Mouse (Mus musculus): ENCODE data around the gene Ino80d. TPM values are rescaled to one million over a fixed set of nuclear protein-coding genes. Genes with fewer than 3 reads are reported as not detected.
"Not testable (repeated sequence)": the region's sequence is repeated elsewhere in the genome, so short reads cannot be mapped to it uniquely, and the experiment has no call there.

Ino80d gene
- polyA plus RNA-seq (2016; fragmentation: Nextera tagmentation; extraction: Ambion mirVana), result 9.6 and 12.3 TPM in 2 replicates

DNA sequence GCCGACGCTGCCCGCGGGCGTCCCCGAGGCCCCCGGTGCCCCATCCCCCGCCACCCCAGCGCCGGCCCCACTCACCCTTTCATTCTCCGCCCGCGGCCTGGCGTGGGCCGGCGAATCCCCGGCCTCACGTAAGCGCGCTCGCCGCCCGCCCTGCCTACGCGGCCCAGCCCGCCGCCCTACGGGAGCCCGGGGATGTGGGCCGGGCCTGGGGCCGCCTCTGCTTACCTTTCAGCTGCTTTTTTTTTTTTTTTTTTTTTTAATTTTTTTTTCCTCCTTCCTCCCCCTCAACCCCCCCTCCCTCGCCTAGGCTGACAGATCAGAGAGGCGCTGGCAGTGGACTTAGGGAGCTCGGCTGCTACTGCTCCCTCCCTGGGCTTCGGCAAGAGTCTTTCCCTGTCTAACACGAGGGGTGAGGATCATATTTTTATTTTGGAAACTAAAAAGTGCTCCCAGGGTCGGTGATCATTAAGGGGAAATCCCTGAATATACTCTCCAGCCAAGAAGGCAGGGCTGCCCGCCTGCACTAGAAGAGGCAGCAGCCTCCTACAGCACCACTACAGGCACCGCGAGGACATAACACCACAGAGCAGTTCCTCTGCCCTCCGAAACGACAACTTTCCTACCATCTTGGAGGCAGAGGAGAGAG is at the start of gene Ino80d:
TSS of gene Ino80d (minus strand) at position 532 of the 646 bp plus-strand sequence.
- Histone ChIP-seq H3K36me3 (peaks cover 20% of the 10 kb centered on the region), H3K27me3 (ENCODE audit: insufficient read depth, poor library complexity, severe bottlenecking) (no peaks in the 10 kb centered on the region), H3K27ac (peak within 1 kb of the TSS; percentile 100), H3K4me1 (replicated peaks) (peaks cover 46% of the 10 kb centered on the region), H3K9me3 (no peaks in the 10 kb centered on the region), H3K4me3 (peak within 1 kb of the TSS; percentile 97)
- WGBS, result under 1% methylated on average over 37 of the region's 42 CpGs
- DNase-seq (ENCODE audit: low spot score), result peak; percentile 85

DNA sequence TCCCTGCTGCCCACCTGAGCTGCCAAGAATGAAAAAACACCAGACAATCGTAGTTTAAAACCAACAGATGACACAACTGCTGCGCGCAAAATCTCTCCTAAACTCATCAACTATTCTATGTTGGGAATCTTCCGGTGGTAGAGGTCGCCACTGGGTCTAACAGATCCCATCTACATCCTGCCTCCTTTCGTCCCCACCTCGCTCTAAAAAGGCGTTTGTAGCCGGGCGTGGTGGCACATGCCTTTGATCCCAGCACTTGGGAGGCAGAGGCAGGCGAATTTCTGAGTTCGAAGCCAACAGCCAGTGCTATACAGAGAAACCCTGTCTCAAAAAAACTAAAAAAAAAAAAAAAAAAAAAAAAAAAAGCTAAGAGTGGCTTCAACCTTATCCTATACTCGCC is 25.8 kb upstream of the Ino80d start:
- H3K27ac ChIP-seq, result no peak overlapping the region
- H3K4me1 ChIP-seq (replicated peaks), result peaks cover 6% of the 10 kb centered on the region; the same call in 1 of the 2 replicates
- H3K27me3 ChIP-seq (ENCODE audit: insufficient read depth, poor library complexity, severe bottlenecking), result no peaks in the 10 kb centered on the region
- WGBS, result 94% methylated on average over 13 of the region's 13 CpGs
- H3K36me3 ChIP-seq, result peaks cover 67% of the 10 kb centered on the region
- DNase-seq (ENCODE audit: low spot score), result no peak
- no peaks in the 10 kb centered on the region for H3K9me3 ChIP-seq
- H3K4me3 ChIP-seq, result no peak overlapping the region

DNA sequence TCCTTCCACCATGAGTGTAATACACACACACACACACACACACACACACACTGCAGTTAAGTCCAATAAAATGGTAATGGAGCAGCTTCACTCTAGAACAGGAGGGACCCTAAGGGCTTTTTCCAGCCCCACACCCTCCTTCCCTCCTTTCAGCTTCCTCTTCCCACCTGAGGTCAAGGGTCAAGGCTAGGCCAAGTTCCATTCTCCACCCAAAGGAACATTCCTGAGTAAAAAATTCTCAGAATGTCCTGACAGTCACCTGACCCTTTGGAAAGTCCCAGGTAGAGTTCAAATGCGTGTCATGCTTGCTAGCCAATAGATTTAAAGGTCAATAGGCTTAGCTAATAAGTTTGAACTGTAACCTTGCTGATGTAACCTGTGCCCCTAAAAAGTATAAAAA is 24.1 kb upstream of the Ino80d start:
- not testable (repeated sequence) for H3K27ac ChIP-seq; DNase-seq (ENCODE audit: low spot score); H3K4me3 ChIP-seq; H3K9me3 ChIP-seq; H3K27me3 ChIP-seq (ENCODE audit: insufficient read depth, poor library complexity, severe bottlenecking); H3K4me1 ChIP-seq (replicated peaks)
- peaks cover 50% of the 10 kb centered on the region for H3K36me3 ChIP-seq
- 92% methylated on average over 1 of the region's 1 CpGs for WGBS

DNA sequence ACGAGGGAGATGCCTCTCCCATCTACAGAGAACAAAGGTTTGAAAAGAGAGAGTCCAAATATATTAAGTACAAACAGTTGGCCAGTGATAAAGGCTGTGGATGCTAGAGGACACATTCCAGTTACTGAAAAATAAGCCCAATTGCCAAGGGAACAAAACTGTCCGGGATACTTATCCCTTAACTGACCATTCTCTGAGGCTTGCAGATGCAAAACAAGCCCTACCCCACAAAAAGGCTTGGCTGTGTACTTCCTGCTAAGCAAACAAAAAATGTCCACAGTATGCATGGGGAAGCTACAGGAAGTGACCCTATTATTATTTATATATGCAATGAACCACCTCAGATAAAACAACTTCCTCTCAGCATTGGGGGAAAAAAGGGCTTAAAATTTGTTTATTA is 23.5 kb upstream of the Ino80d start:
- H3K4me3 ChIP-seq, result no peak overlapping the region
- H3K36me3 ChIP-seq, result peaks cover 44% of the 10 kb centered on the region
- H3K4me1 ChIP-seq (replicated peaks), result peaks cover 6% of the 10 kb centered on the region; the same call in 1 of the 2 replicates
- no peaks in the 10 kb centered on the region for H3K9me3 ChIP-seq
- no peak for DNase-seq (ENCODE audit: low spot score)
- 84% methylated on average over 2 of the region's 2 CpGs for WGBS
- H3K27ac ChIP-seq, result no peak overlapping the region
- no peaks in the 10 kb centered on the region for H3K27me3 ChIP-seq (ENCODE audit: insufficient read depth, poor library complexity, severe bottlenecking)

DNA sequence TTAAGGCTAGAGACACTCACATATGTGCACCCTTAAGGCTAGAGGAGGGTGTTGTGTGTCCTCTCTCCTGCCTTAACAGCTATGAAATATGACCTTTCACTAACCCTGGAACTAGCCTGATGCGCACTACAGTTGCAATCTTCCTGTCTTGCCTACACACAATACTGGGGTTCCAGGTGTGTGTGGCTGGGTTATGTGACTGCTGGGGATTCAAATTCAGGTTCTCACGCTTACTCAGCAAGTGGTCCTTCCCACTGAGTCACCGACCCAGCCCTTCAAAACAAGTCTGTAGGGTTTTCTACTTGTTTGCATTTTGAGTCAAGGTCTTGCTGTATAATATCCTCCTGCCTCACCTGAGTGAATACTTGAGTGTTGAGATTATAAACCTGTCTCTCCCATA is 20.1 kb upstream of the Ino80d start:
- WGBS, result 82% methylated on average over 3 of the region's 3 CpGs
- H3K27ac ChIP-seq, result no peak overlapping the region
- DNase-seq (ENCODE audit: low spot score), result no peak
- H3K4me3 ChIP-seq, result no peak overlapping the region
- H3K27me3 ChIP-seq (ENCODE audit: insufficient read depth, poor library complexity, severe bottlenecking), result no peaks in the 10 kb centered on the region
- no peaks in the 10 kb centered on the region for H3K9me3 ChIP-seq
- H3K4me1 ChIP-seq (replicated peaks), result peaks cover 15% of the 10 kb centered on the region
- H3K36me3 ChIP-seq, result peaks cover 11% of the 10 kb centered on the region

DNA sequence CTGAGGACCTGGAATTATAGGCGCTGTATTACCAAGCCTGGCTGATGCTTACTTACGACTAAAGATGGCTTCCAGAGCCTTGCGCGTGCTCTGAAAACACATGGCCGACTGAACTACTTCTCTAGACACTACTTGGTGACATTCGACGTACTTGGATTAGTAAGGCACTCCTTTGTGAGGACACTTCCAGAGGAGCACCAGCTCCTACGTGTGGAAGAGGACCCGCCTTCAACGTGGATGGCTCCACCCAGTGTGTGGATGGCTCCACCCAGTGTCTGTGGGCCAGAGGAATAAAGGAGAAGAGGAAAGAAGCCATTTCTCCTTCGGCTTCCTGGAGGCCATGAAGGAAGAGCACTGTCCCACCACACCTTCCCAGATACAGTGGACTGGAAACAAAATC is 17.3 kb upstream of the Ino80d start:
- no peak overlapping the region for H3K4me3 ChIP-seq
- H3K36me3 ChIP-seq, result peaks cover 10% of the 10 kb centered on the region; the same call in 1 of the 2 replicates
- H3K4me1 ChIP-seq (replicated peaks), result peaks cover 19% of the 10 kb centered on the region
- WGBS, result 92% methylated on average over 11 of the region's 11 CpGs
- no peak overlapping the region for H3K27ac ChIP-seq
- no peaks in the 10 kb centered on the region for H3K27me3 ChIP-seq (ENCODE audit: insufficient read depth, poor library complexity, severe bottlenecking)
- H3K9me3 ChIP-seq, result peaks cover 4% of the 10 kb centered on the region
- DNase-seq (ENCODE audit: low spot score), result no peak

DNA sequence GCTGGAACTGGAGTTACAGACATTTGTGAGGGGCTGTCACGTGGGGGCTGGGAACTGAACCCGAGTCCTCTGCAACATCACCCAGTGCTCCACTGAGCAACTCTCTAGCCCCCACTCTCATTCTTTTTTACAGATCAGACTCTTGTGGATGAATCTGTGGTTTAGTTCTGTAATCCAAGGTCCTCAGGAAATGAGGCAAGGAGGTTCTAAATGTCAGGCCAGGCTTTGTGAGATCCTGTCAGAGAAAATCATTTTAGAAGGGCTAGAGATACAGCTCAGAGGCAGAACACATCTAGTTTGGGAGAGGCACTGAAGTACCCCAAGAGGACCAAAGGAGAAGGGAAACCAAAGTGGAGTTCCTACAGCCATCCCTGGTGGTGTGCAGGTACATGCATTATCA is 16.4 kb upstream of the Ino80d start:
- Histone ChIP-seq H3K9me3 (peaks cover 4% of the 10 kb centered on the region), H3K27me3 (ENCODE audit: insufficient read depth, poor library complexity, severe bottlenecking) (no peaks in the 10 kb centered on the region), H3K4me3 (no peak overlapping the region), H3K4me1 (replicated peaks) (peaks cover 16% of the 10 kb centered on the region), H3K27ac (no peak overlapping the region), H3K36me3 (peaks cover 16% of the 10 kb centered on the region)
- DNase-seq (ENCODE audit: low spot score), result no peak
- 90% methylated on average over 2 of the region's 2 CpGs for WGBS

DNA sequence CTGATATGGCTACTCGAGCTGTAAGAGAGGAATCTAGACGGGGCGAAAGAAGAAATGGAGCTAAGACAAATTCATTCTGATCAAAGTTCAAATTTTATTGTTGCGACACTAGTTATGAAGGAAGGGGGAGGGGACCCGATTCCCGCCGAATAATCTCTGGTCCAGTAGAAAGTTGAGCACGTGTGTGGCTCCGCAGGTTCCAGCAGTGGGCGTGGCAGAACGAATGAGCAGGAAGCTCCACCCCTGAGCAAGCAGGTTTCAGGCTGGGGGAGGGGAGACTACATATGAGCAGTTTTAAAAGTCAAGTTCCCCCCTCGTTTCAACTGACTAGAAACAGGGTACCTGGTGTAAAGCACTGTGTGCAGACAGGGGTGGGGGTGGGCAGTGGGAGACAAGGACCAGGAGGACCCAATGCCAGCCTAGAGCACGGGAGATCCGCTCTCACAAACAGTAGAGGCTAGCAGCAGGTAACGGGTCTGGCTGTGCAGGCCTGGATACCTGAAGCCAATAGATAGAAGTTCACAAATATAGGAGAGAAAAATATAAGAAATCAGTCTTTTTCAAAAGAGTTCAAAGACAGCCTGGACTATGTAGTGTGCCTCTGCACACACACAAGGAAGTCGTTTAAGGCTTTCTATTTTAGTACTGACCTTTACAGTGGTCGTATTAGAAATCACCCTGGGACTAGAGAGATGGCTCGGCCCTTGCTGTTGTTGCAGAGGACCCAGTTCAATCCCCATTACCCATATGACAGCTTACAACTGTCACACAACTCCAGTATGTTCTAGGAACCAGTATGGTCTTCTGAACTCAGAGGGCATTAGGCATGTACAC is 15.6 kb upstream of the Ino80d start:
- peaks cover 13% of the 10 kb centered on the region for H3K4me1 ChIP-seq (replicated peaks)
- peak overlapping the region; percentile 42 for H3K4me3 ChIP-seq
- peaks cover 4% of the 10 kb centered on the region for H3K9me3 ChIP-seq
- no peaks in the 10 kb centered on the region for H3K27me3 ChIP-seq (ENCODE audit: insufficient read depth, poor library complexity, severe bottlenecking)
- WGBS, result 25% methylated on average over 18 of the region's 18 CpGs
- peaks cover 25% of the 10 kb centered on the region for H3K36me3 ChIP-seq
- H3K27ac ChIP-seq, result peak overlapping the region; percentile 68; the same call in 1 of the 2 replicates
- peak; percentile 20 for DNase-seq (ENCODE audit: low spot score)

DNA sequence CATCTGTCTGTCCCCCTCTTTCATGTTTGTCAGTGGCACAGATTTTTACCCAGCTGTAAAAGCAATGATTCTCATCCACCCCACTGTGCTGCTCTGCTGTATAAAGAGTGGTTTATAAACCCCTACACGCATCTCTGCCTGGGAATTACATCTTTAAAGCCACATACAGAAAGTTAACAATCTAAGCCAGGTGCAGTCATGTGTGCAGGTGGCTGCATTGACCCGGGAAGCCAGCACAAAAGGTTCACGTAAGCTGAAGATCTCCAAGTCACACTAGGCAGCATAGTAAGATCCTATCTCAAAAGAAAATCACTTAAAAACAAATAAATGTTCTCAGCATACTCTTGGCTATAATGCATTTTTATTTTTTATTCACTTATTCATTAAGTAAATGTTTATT is 14.8 kb upstream of the Ino80d start:
- 45% methylated on average over 3 of the region's 3 CpGs for WGBS
- H3K36me3 ChIP-seq, result peaks cover 30% of the 10 kb centered on the region
- no peaks in the 10 kb centered on the region for H3K27me3 ChIP-seq (ENCODE audit: insufficient read depth, poor library complexity, severe bottlenecking)
- H3K4me1 ChIP-seq (replicated peaks), result peaks cover 13% of the 10 kb centered on the region
- H3K27ac ChIP-seq, result no peak overlapping the region; the same call in 1 of the 2 replicates
- H3K4me3 ChIP-seq, result no peak overlapping the region
- peaks cover 4% of the 10 kb centered on the region for H3K9me3 ChIP-seq
- no peak for DNase-seq (ENCODE audit: low spot score)

DNA sequence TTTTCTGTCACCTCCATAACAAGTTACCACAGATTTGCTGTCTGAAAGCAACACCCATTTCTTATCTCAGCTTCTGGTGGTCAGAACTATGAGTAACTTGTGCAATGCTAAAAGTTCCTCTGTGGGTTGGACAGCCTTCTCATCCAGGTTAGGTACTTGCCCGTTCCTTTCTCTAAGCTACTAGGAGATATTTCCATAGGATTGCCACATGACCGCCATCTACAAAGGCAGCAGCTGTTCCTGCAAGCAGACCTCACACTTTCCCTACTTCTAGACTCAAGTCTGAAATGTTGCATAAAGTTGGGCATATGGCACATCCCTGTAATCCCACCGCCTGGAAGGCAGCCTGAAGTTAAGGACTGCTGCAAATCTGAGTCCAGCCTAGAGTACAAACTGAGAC is 11.7 kb upstream of the Ino80d start:
- H3K4me1 ChIP-seq (replicated peaks), result peaks cover 13% of the 10 kb centered on the region
- no peak overlapping the region for H3K27ac ChIP-seq
- no peak overlapping the region for H3K4me3 ChIP-seq
- H3K27me3 ChIP-seq (ENCODE audit: insufficient read depth, poor library complexity, severe bottlenecking), result no peaks in the 10 kb centered on the region
- DNase-seq (ENCODE audit: low spot score), result no peak
- 87% methylated on average over 3 of the region's 3 CpGs for WGBS
- H3K9me3 ChIP-seq, result peaks cover 4% of the 10 kb centered on the region
- H3K36me3 ChIP-seq, result peaks cover 58% of the 10 kb centered on the region

DNA sequence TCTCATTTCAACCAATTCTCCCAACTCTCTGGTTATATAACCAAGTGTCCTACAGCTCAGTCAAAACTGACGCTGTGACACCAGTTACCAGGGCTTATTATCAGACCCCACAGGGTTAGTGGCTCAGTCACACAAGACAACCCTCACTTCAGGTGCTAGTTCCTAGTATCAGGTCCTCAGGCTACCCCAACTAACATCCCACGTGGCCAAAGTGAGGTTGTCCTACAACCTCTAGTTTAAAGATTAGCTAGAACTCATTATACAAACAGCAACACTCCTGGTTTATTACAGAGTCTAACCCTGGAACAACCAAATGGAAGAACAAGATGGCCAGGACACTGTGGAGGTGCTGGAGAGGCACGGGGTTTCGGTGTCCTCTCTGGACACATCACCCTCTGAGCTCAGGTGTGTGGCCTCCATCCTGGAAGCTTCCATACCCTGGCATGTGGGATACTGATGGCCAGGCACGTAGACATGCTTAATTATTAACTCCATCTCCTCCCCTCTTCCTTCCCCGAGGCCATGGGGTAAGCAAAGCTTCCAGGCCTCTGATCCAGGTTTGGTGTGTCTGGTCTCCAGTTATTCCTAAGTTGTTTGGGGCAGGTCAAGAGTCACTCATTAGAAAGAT is 9.5 kb upstream of the Ino80d start:
- H3K36me3 ChIP-seq, result peaks cover 77% of the 10 kb centered on the region

DNA sequence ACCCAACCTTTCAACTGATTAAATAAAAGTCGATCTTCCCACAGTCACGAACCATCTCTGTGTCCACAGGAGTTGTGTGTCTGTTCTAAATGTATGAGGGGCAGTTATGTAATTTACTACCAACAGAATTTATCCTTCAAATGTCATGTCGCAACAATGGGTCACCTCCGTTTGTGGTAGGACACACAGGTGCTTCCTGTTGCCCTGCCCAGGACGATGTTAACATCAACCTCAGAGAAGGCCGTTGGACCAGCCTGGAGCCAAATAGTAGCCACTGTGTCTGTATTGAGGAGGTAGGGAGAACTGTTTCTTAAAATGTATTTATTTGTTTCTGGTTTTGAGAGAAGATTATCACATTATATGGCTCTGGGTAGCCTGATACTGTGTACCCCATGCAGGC is 7.5 kb upstream of the Ino80d start:
- Histone ChIP-seq H3K4me1 (replicated peaks) (0 out of 2 replicates have a peak, but pooled peaks cover under 1% of the 10 kb centered on the region), H3K27me3 (ENCODE audit: insufficient read depth, poor library complexity, severe bottlenecking) (no peaks in the 10 kb centered on the region), H3K4me3 (no peak overlapping the region), H3K9me3 (no peaks in the 10 kb centered on the region), H3K36me3 (peaks cover 83% of the 10 kb centered on the region), H3K27ac (no peak overlapping the region)
- DNase-seq (ENCODE audit: low spot score), result no peak
- WGBS, result 94% methylated on average over 6 of the region's 6 CpGs

More for the DNA sequence above, 9.5 kb upstream of the Ino80d start:
- no peaks in the 10 kb centered on the region for H3K4me1 ChIP-seq (replicated peaks)
- no peaks in the 10 kb centered on the region for H3K27me3 ChIP-seq (ENCODE audit: insufficient read depth, poor library complexity, severe bottlenecking)
- DNase-seq (ENCODE audit: low spot score), result no peak
- no peak overlapping the region for H3K4me3 ChIP-seq
- 84% methylated on average over 6 of the region's 6 CpGs for WGBS
- H3K27ac ChIP-seq, result no peak overlapping the region
- peaks cover 4% of the 10 kb centered on the region for H3K9me3 ChIP-seq

DNA sequence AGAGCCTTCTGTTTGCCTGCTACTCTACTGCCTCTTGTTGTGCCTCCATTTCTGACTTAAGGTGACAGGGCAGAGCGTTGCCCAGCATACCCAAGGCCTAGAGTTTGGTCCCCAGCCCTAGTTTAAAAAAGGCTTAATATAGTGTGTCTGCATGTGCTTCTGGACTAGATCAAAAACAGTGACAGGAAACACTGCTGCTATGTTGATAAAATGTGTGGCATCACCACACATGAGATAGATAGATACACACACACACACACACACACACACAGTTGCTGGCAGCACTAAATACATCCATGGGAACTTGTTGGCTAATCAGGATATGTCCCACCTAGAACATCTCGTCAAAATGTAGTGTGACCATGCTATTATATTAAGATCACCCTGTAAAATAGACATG is 5.9 kb upstream of the Ino80d start:
- Histone ChIP-seq H3K36me3 (peaks cover 76% of the 10 kb centered on the region), H3K4me1 (replicated peaks) (peaks cover 15% of the 10 kb centered on the region), H3K27ac (no peak overlapping the region), H3K4me3 (no peak overlapping the region), H3K9me3 (no peaks in the 10 kb centered on the region), H3K27me3 (ENCODE audit: insufficient read depth, poor library complexity, severe bottlenecking) (no peaks in the 10 kb centered on the region)
- DNase-seq (ENCODE audit: low spot score), result no peak
- 93% methylated on average over 2 of the region's 2 CpGs for WGBS

Data from hindbrain, embryonic 10.5 days (tissue).